Mouse (Mus musculus) liver, postnatal 0 days (tissue): ENCODE data around the gene Gm156.

Experiments used
- CTCF ChIP-seq: sonication (generic); IDR thresholded peaks from 2 replicates; pipeline ENCODE4 v1.5.1; 2016; ENCODE audit warnings: antibody characterized with exemption, low read depth
- EP300 ChIP-seq: IDR thresholded peaks from 2 replicates; pipeline ENCODE4 v1.6.1; 2016; ENCODE audit warnings: antibody characterized with exemption, low read depth, mild to moderate bottlenecking

DNA sequence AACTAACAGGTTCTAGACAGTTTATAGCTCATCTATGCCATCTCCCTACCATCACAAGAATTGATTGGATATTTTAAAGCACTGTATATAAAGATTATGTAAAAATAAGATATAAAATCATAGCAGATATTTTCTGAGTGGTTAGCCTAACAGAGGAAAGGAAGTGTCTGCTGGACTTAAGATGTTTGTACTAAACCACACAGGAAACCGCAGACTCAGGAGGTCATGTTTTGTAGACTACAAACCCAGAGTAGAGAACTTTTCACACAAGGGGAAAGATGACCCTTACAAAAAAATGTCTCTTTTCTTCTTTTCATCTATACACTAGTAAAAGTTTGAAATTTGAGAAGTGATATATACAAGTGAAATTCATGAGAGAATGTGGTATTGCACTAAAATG, 39.9 kb upstream of the Gm156 start:
- TF ChIP-seq CTCF (no peak), EP300 (no peak)
